Mouse (Mus musculus) right cerebral cortex, postnatal 36 days (tissue): ENCODE measurements around the gene Nudt8.
"Not testable (repeated sequence)": the region's sequence is repeated elsewhere in the genome, so short reads cannot be mapped to it uniquely, and the experiment has no call there.

Source experiments
- DNase-seq, 2 experiments: peaks; one replicate each; pipeline ENCODE4 v3.0.0; 2022; ENCODE audit warnings: low spot score in 2 of 2, mixed read lengths in 1 of 2

The Nudt8 gene

GRCm38 (mm10) chr19:4013066-4013465 lies 12.7 kb downstream of the Nudt8 start:
- DNase-seq: no peak

GRCm38 (mm10) chr19:4014802-4015201 lies 14.4 kb downstream of the Nudt8 start:
- DNase-seq: no peak

GRCm38 (mm10) chr19:4015635-4016034 lies 15.3 kb downstream of the Nudt8 start:
- no peak for DNase-seq

DNA sequence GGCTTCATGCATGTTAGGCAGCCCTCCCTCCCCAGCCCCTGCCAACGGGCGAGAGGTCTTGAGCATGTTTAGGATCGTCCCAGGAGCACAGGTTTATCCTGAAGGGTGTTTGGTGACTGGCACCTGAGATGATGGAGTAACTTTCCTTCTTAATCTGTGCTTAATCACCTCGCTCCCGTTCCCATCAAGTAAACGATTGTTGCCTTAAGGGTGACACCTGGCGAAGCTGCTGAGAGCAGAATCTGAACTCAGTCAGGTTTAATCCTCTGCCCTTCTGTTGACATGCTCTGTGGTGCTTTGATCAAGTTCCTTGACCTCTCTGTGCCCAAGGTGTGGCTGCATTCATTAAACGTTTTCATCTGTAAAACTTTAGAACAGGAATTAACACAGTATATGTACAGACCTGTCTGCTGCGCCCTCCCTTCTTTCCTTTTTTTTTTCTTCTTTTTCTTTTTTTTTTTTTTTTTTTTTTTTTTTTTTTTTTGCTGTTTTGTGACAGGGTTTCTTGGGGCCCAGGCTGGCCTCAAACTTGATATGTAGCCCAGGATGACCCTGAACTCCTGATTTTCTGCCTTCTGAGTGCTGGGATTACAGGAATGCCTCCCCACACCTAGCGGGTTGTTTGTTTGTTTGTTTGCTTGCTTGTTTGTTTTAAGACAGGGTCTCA lies 17.7 kb downstream of the Nudt8 start:
- DNase-seq: no peak

DNA sequence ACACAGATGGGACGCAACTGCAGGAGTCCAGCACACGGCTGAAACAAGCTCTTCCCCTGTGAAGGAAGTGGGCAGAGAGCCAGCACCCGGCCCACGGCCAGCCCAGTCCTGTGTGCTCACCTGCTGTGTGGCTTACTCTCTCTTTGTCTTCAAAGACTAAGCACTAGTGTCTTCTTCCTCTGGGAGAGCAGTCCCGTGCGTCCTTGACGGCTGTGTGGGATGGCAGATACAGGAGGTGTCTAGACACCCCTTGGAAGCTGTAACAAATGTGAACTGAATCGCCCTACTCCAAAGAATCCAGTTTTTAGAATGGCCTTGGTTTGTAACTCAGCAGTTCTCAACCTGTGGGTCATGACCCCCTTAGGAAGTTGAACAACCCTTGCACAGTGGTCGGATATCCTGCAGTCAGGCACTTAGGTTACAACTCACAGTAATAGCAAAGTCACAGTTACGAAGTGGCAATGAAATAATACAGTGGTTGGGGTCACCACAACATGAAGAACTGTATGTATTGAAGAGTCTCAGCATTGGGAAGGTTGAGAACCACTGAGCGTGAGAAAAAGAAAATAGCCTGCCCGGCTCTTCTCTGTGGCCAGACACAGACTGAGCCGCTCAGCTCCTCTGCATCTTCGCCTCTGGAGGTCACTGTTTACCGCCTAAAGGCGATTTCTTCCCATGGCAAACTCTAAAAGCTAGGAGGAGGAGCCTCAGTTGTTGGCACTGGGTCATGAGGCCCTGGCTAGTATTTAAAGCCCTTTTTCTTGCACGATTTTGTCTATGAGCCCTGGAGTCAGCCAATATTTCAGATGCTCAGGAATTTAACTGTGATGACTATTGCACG lies 18.6 kb downstream of the Nudt8 start:
- DNase-seq: peak; percentile 50 to 59

GRCm38 (mm10) chr19:4023185-4023584 lies 22.8 kb downstream of the Nudt8 start:
- no peak for DNase-seq

GRCm38 (mm10) chr19:4027576-4027975 lies 27.2 kb downstream of the Nudt8 start:
- DNase-seq: no peak

- no peak for DNase-seq
These were observed 32.3 kb downstream of the Nudt8 start for GRCm38 (mm10) chr19:4032668-4033067.

- no peak for DNase-seq
These were observed 32.9 kb downstream of the Nudt8 start for GRCm38 (mm10) chr19:4033298-4033697.

DNA sequence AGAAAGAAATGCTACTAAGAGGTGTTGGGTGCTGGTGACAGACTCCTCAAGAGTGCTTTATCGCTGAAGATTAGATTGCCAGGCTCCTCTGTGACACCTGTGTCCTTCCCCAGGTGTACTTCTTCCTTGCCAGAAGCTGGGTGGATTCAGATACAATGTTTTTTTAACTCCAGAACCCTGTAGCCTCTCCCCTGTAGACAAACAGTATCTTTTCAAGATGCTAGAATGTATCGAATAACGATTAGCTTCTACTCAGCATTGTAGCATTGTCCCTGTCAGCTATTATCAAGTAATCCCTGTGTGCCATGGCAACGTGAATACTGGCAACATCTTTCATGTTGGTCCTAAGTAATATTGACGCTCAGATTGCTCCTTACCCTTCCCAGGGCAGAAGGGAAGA lies 33.4 kb downstream of the Nudt8 start:
- no peak for DNase-seq

- no peak for DNase-seq
These were observed 36.1 kb downstream of the Nudt8 start for GRCm38 (mm10) chr19:4036327-4037045.

GRCm38 (mm10) chr19:4037154-4037787 lies 36.9 kb downstream of the Nudt8 start:
- not testable (repeated sequence) for DNase-seq

- peak; percentile 81 to 87 for DNase-seq
These were observed 37.4 kb downstream of the Nudt8 start, which contains the start of gene Gstp1 for GRCm38 (mm10) chr19:4037788-4038232. Gene Gstp1 (minus strand): TSS chr19:4037985.

DNA sequence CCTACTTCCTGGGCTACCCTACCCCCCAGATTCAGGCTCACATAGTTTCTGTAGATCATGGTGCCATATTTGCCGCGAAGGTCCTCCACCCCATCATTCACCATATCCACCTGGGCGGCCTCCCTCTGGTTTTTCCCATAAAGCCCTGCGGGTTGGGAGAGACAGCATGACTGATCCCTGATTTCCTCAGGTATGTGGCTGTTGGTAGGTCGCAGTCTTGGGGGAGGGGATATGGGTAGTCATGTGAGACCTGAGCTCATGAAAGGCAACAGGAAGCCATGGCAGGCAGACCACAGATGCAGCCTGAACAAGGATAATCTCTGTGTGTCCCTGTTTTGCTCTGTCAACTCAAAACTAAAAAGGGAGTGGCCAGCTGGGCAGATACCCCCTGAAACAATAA lies 40.6 kb downstream of the Nudt8 start:
- not testable (repeated sequence) for DNase-seq

DNA sequence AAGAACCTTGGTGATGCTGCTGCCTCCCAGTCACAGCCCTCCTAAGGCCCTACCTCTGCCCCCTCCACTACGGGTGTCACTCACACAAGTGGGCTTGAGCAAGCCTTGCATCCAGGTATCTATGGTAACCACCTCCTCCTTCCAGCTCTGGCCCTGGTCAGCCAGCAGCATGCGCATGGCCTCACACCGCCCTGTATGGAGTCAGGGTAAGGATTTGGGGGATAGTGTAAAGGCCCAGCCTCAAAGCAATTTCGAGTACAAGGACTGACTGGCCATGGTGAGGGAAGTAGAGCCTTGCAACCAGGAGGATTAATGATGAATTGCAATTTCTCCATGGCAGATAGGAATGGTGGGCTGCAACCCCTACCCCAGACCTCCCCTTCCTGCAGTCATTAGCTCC lies 41.1 kb downstream of the Nudt8 start:
- DNase-seq: not testable (repeated sequence)

DNA sequence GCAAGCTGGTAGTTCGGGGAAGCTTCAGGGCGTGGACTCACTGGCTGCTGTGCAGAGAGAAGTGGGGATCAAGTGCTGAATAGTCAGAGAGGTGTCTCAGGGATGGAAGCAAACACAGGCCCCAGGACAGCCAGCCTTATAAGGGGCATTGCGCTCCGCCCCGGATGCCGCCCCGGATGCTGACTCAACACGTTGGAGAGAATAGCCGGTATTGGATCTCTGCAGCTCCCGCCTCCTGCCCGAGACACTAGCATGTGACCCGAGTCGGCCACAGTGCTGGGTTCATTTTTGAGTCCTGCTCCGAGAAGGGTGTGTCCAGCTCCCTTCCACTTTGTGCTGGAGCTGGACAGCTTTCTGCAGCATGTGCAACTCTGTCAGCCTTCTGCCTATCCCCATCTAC lies 41.7 kb downstream of the Nudt8 start:
- no peak for DNase-seq

DNA sequence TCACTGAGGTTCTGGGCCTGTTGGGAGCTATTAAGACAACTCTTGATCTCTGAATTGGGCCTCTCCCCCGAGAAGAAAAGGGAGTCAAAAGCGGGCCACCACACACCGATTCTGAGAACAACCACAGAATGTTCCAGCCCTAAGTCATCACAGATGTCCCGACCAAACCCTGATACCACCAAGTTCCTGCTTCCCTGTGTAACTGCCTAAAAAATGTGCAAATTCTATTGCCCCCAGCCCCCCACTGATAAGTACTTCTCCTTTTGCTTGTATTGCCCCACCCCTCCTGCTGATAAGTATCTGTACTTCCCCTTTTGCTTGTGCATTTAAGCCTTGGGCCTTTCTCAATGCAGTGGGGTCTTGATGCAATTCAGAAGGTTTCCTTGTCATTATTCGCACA lies 43.7 kb downstream of the Nudt8 start:
- DNase-seq: not testable (repeated sequence)

GRCm38 (mm10) chr19:4045966-4046865 lies 45.8 kb downstream of the Nudt8 start, which contains the start of gene Gstp2:
Gene Gstp2 (minus strand): TSS chr19:4046023.
- peak; percentile 76 to 79 for DNase-seq

DNA sequence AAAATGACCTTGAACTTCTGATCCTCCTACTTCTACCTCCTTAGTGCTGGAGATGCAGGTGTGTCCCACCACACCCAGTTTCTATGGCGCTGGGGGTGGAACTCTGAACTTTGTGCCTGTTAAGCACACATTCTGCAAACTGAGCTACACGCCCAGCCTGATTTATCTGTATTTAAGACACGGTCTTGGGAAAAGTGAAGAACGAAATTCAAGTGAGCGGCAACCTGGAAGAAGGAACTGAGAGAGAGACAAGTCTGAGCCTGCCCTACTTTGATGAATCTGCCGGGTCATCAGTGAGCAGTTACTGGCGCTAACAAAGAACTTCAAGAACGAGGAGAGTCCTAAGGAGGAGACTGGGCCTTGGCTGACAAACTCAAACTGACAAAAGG lies 46.5 kb downstream of the Nudt8 start:
- no peak for DNase-seq

GRCm38 (mm10) chr19:4047859-4048258 lies 47.5 kb downstream of the Nudt8 start:
- peak; percentile 34 to 41 for DNase-seq

DNA sequence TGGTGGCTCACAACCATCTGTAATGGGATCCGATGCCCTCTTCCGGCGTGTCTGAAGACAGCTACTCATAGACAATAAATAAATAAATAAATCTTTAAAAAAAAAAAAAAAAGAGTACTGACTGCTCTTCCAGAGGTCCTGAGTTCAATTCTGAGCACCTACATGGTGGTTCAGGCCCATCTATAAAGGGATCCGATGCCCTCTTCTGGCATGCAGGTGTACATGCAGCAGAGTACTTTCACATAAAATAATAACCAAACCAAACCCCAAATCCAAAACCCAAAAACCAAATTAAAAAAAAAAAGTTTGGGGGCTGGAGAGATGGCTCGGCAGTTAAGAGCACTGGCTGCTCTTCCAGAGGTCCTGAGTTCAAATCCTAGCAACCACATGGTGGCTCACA lies 48.7 kb downstream of the Nudt8 start:
- DNase-seq: not testable (repeated sequence)
